Mouse (Mus musculus) small intestine, adult 2 months (tissue): ENCODE measurements around the gene Atp6ap1l. TPM values are rescaled to one million over a fixed set of nuclear protein-coding genes. Genes with fewer than 3 reads are reported as not detected.
"Not testable (repeated sequence)": the region's sequence is repeated elsewhere in the genome, so short reads cannot be mapped to it uniquely, and the experiment has no call there.

Experiments
- H3K27ac ChIP-seq: fragments of 200-500 bp; 2 replicates; pipeline ENCODE4 v1.5.1; 2012; ENCODE audit warnings: low read depth, low read length, control low read depth, inconsistent platforms; ENCODE audit not compliant: insufficient read depth
- H3K27me3 ChIP-seq: fragments of 200-500 bp; 2 replicates; pipeline ENCODE4 v1.6.1; 2012; ENCODE audit warnings: mild to moderate bottlenecking, moderate library complexity, low read length, inconsistent platforms; ENCODE audit not compliant: control insufficient read depth, insufficient read depth
- H3K36me3 ChIP-seq: fragments of 200-500 bp; 2 replicates; pipeline ENCODE4 v1.6.1; 2012; ENCODE audit warnings: mild to moderate bottlenecking, low read length, control low read depth, inconsistent platforms; ENCODE audit not compliant: control insufficient read depth, insufficient read depth
- H3K4me1 ChIP-seq: fragments of 200-500 bp; 2 replicates; pipeline ENCODE4 v1.6.1; 2012; ENCODE audit warnings: low read length, inconsistent platforms, mixed read lengths; ENCODE audit not compliant: control insufficient read depth, insufficient read depth, insufficient read length
- H3K4me3 ChIP-seq: fragments of 200-500 bp; 2 replicates; pipeline ENCODE4 v1.5.1; 2012; ENCODE audit warnings: low read depth, mild to moderate bottlenecking, control low read depth, inconsistent platforms, low read length, moderate library complexity
- CTCF ChIP-seq: fragments of 200-500 bp; IDR thresholded peaks from 2 replicates; pipeline ENCODE4 v1.5.1; 2012; ENCODE audit warnings: low read depth, mild to moderate bottlenecking, control low read depth, inconsistent platforms, low read length, moderate library complexity, mixed read lengths; ENCODE audit not compliant: insufficient replicate concordance, insufficient read length; ENCODE audit errors: extremely low read depth
- POLR2A ChIP-seq: fragments of 200-500 bp; IDR thresholded peaks from 2 replicates; pipeline ENCODE4 v1.6.1; 2012; ENCODE audit warnings: low read depth, mild to moderate bottlenecking, control low read depth, inconsistent platforms, low read length, moderate library complexity
- WGBS: fragments of 180-500 bp; shearing (Covaris S2); methylation state at CpG from one replicate; pipeline ENCODE4 v1.1.7; 2018; 5-methylcytosine and 5-hydroxymethylcytosine counted together
- polyA plus RNA-seq: library from polyadenylated mRNA; depleted of rRNA; stranded (reverse); fragments of >200 nt; gene quantifications from 2 replicates; pipeline ENCODE4 v1.2.3, GENCODE M21; 2012

Atp6ap1l gene
- polyA plus RNA-seq, 1 experiment, result not detected

DNA sequence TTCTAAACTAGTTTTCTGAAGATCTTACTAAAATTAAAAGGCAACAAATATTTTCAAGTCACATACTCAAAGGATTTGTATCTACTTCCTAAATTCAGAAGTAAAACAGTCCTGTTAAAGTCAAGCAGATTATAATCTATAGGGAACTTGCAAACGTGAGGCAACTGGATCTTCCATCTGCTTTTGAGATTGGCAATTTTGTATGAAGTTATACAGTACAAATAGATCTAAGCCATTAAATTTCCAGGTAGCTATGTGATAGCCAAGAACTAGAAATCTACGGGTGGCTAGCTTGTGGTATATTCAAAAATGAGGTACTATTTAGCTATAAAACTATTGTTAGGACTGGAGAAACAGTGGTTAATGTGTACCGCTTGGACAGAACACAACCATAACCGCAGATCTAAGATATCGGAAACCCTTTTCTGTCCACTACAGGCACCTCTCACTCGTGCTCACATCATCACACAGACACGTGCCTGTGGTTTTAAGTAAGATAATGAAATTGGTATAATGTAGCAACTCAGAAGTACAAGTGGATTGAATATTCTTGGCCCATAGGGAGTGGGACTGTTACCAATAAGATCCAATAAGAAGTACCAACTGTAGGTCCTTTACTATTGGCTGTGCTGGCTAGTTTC, 21.1 kb upstream of the Atp6ap1l start:
- Histone ChIP-seq H3K27ac (no peak overlapping the region), H3K4me1 (no peaks in the 10 kb centered on the region), H3K27me3 (no peaks in the 10 kb centered on the region), H3K36me3 (peaks cover 13% of the 10 kb centered on the region), H3K4me3 (no peak overlapping the region)
- TF ChIP-seq POLR2A (no peak), CTCF (no peak)
- 72% methylated on average over 7 of the region's 7 CpGs for WGBS

GRCm38 (mm10) chr13:90925191-90925590, 20.0 kb upstream of the Atp6ap1l start:
- Histone ChIP-seq H3K27me3 (no peaks in the 10 kb centered on the region), H3K36me3 (peaks cover 13% of the 10 kb centered on the region), H3K4me1 (no peaks in the 10 kb centered on the region), H3K27ac (no peak overlapping the region), H3K4me3 (no peak overlapping the region)
- WGBS, result 71% methylated on average over 5 of the region's 5 CpGs
- no peak for TF ChIP-seq POLR2A
- TF ChIP-seq CTCF, result no peak

- WGBS, result 34% methylated on average over 9 of the region's 9 CpGs
- Histone ChIP-seq H3K4me3 (no peak overlapping the region), H3K27ac (no peak overlapping the region), H3K4me1 (no peaks in the 10 kb centered on the region), H3K27me3 (no peaks in the 10 kb centered on the region), H3K36me3 (peaks cover 13% of the 10 kb centered on the region)
- TF ChIP-seq POLR2A, result no peak
Measured at GRCm38 (mm10) chr13:90924072-90924471, 18.9 kb upstream of the Atp6ap1l start.

GRCm38 (mm10) chr13:90923617-90924016, 18.5 kb upstream of the Atp6ap1l start:
- not testable (repeated sequence) for H3K27me3 ChIP-seq, H3K27ac ChIP-seq, H3K4me1 ChIP-seq
- Histone ChIP-seq H3K36me3 (peaks cover 13% of the 10 kb centered on the region), H3K4me3 (peak overlapping the region; percentile 97)
- 1% methylated on average over 13 of the region's 13 CpGs for WGBS

DNA sequence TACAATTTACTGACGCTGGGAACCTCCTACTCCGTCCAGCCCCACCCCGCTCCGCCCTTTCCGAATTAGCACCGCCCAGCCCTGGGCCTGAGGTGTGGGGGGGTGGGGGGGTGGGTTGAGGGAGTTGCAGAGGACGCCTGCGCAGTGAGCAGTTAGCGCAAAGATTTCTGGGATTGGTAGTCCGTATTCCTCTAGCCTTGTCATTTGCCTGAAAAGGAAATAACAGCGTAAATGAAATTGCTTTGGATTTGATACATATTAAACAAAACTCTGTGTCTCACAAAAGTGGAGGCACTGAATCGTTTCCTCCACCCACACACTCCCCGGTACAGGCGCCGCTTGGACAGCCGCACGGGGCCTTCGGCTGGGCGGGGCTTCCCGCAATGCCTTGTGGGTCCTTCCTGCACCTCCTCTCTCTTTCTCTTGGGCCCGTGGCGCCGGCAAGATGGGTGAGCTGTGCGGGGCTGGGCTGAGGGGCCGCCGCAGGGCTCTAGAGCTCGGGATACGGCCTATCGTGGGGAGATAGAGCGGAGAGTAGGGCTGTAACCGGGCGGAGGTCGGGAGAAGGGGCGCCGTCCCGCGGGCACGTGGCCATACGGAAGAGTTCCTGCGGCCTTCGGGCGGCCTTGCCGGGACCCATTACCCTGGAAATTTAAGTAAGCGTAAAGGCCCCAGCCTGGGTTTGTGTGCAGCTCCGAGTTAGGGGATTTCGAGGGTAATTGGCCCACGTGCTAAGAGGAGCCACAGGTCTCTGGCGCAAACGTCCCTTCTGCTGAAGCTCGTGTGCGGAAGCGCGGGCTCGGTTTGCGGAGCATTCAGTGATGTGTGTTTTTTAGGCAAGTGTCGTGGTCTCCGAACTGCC, 17.8 kb upstream of the Atp6ap1l start, which contains the start of gene Rps23:
Gene Rps23 (plus strand): TSS at position 208 of the 862 bp plus-strand sequence.
- Histone ChIP-seq H3K4me1 (no peaks in the 10 kb centered on the region), H3K27ac (peak within 1 kb of the TSS; percentile 86), H3K4me3 (peak within 1 kb of the TSS; percentile 97), H3K36me3 (peaks cover 13% of the 10 kb centered on the region), H3K27me3 (no peaks in the 10 kb centered on the region)
- TF ChIP-seq CTCF, result no peak
- peak; percentile 90 for TF ChIP-seq POLR2A
- WGBS, result under 1% methylated on average over 57 of the region's 57 CpGs

DNA sequence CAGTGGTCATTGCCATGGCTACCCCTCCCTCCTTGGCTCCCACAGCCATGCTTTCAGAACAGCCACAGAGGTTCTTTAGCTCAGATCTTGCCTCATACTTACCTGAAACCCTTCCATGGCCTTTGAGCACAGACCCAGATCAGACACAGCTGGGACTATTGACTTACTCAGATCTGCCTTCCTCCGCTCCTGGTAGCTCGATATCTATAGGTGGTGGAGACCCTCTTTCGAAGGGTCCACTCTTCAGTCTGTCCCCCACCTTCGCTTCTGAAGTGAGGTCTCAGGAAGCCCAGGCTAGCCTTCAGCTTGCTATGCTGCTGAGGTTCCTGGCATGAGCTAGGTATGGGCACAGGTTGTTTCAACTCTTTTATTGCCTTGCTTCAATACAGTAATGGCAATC, 9.6 kb upstream of the Atp6ap1l start:
- Histone ChIP-seq H3K4me3 (no peak overlapping the region), H3K27me3 (no peaks in the 10 kb centered on the region), H3K27ac (no peak overlapping the region), H3K4me1 (no peaks in the 10 kb centered on the region), H3K36me3 (no peaks in the 10 kb centered on the region)
- 90% methylated on average over 4 of the region's 4 CpGs for WGBS
- no peak for TF ChIP-seq CTCF
- no peak for TF ChIP-seq POLR2A

DNA sequence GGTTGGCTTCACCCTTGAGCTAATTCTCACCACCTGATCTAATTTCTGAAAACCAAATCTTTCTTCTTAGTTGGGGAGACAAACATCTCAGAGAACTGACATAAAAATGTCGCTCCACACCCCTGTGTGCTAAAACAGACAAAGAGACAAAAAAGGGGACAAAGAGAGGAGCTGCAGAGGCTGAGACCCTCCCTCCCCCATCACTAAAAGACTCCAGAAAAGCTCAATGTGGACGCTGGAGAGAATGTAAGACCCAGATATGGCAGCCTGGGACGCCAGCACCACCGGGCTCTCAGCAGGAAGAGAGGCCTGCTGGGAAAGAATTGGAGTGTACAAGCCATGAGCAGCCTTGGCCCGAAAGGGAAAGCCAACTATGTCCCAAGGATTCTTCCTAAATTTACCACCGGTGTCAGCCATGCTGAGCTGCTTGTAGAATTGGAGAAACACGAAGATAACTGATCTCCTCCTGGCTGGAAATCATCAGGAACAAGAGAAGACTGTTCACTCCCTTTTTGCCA, 8.6 kb upstream of the Atp6ap1l start:
- Histone ChIP-seq H3K4me1 (no peaks in the 10 kb centered on the region), H3K27me3 (no peaks in the 10 kb centered on the region)
- 63% methylated on average over 7 of the region's 7 CpGs for WGBS

More for the DNA sequence above, 8.6 kb upstream of the Atp6ap1l start:
- TF ChIP-seq POLR2A, result no peak
- no peak for TF ChIP-seq CTCF
- no peak overlapping the region for H3K4me3 ChIP-seq
- no peaks in the 10 kb centered on the region for H3K36me3 ChIP-seq
- no peak overlapping the region for H3K27ac ChIP-seq
